14 mouse cellular contexts compared by ENCODE assay signal in genomic region chr6:36797066-36797655, GRCm38 (mm10). TPM values are rescaled to one million over a fixed set of nuclear protein-coding genes. Genes with fewer than 3 reads are reported as not detected.
DNase-seq lines count a peak whose midpoint lies in the region; ATAC-seq and TF ChIP-seq lines count a peak whose summit lies in the region.
"Had no signal": no experiment of that assay in that cellular context is flagged by ENCODE, and none has a peak within 500 bp of the region (broad histone marks: within the 10 kb centered on the region; RNA-seq: fewer than 3 reads in every experiment).

No protein-coding gene starts in this region.

- no peak for TF ChIP-seq CTCF in hindbrain, postnatal 0 days (IDR thresholded peaks at IDR 0.05; ENCODE audit: low read depth)

- peaks cover 15% of the 10 kb centered on the region for H3K4me1 ChIP-seq in forebrain, embryonic 10.5 days
- peaks cover 6% of the 10 kb centered on the region for H3K4me1 ChIP-seq in forebrain, embryonic 11.5 days (replicated peaks; ENCODE audit: control insufficient read depth, insufficient read depth, low read length)
- peaks cover 29% of the 10 kb centered on the region for H3K4me1 ChIP-seq in midbrain, embryonic 13.5 days (replicated peaks)
- H3K4me1 ChIP-seq in midbrain, embryonic 11.5 days (ENCODE audit: control insufficient read depth, insufficient read depth, low read length): peaks cover 4% of the 10 kb centered on the region; the same call in 1 of the 2 replicates
- H3K4me1 ChIP-seq in hindbrain, postnatal 0 days (ENCODE audit: insufficient read depth, low read length): peaks cover 5% of the 10 kb centered on the region; the same call in 1 of the 2 replicates
- peaks cover 4% of the 10 kb centered on the region; the same call in 1 of the 2 replicates for H3K4me1 ChIP-seq in kidney, embryonic 16.5 days (ENCODE audit: insufficient read depth, low read length)
- H3K4me1 ChIP-seq: stomach, embryonic 15.5 days had no signal

- WGBS in forebrain, embryonic 10.5 days: 53% methylated on average over 3 of the region's 3 CpGs
- 29% methylated on average over 3 of the region's 3 CpGs for WGBS in forebrain, embryonic 11.5 days
- 21% methylated on average over 3 of the region's 3 CpGs for WGBS in midbrain, embryonic 13.5 days
- 55% methylated on average over 3 of the region's 3 CpGs for WGBS in midbrain, embryonic 11.5 days
- 20% methylated on average over 3 of the region's 3 CpGs for WGBS in hindbrain, postnatal 0 days
- 51% methylated on average over 3 of the region's 3 CpGs for WGBS in kidney, embryonic 16.5 days

- no peak for DNase-seq in forebrain, embryonic 10.5 days (ENCODE audit: extremely low spot score, low spot score)
- DNase-seq in forebrain, embryonic 11.5 days (ENCODE audit: low spot score): no peak
- DNase-seq in midbrain, embryonic 11.5 days (ENCODE audit: low spot score, missing footprints): no peak
- DNase-seq in hindbrain, postnatal 0 days (ENCODE audit: low spot score): no peak
- DNase-seq in ovary, adult 18-20 months (ENCODE audit: low spot score): no peak
- no peak for DNase-seq in lung, postnatal 14 days
- DNase-seq: cerebellum, adult 8-10 months; gastrocnemius, postnatal 36 days; lung, adult 2 months had no signal

- H3K9ac ChIP-seq in forebrain, embryonic 11.5 days (ENCODE audit: low read length): no peak overlapping the region
- H3K9ac ChIP-seq in midbrain, embryonic 13.5 days (replicated peaks): no peak overlapping the region
- no peak overlapping the region for H3K9ac ChIP-seq in midbrain, embryonic 11.5 days (ENCODE audit: low read length)
- no peak overlapping the region for H3K9ac ChIP-seq in hindbrain, postnatal 0 days (replicated peaks; ENCODE audit: low read length)
- no peak overlapping the region for H3K9ac ChIP-seq in kidney, embryonic 16.5 days (replicated peaks; ENCODE audit: low read length)
- H3K9ac ChIP-seq: heart, embryonic 12.5 days; kidney, embryonic 15.5 days; stomach, embryonic 15.5 days had no signal

- no peaks in the 10 kb centered on the region for H3K27me3 ChIP-seq in forebrain, embryonic 10.5 days (ENCODE audit: poor library complexity, severe bottlenecking)
- H3K27me3 ChIP-seq in forebrain, embryonic 11.5 days (ENCODE audit: control insufficient read depth, insufficient read depth, low read length): no peaks in the 10 kb centered on the region
- H3K27me3 ChIP-seq in midbrain, embryonic 13.5 days: no peaks in the 10 kb centered on the region
- H3K27me3 ChIP-seq in midbrain, embryonic 11.5 days (ENCODE audit: control insufficient read depth, insufficient read depth, low read length): no peaks in the 10 kb centered on the region
- no peaks in the 10 kb centered on the region for H3K27me3 ChIP-seq in hindbrain, postnatal 0 days (ENCODE audit: insufficient read depth, low read length)
- no peaks in the 10 kb centered on the region for H3K27me3 ChIP-seq in kidney, embryonic 16.5 days (ENCODE audit: insufficient read depth, low read length)
- H3K27me3 ChIP-seq: heart, embryonic 12.5 days; kidney, embryonic 15.5 days; stomach, embryonic 15.5 days had no signal

- no peak overlapping the region for H3K4me3 ChIP-seq in forebrain, embryonic 10.5 days
- H3K4me3 ChIP-seq in forebrain, embryonic 11.5 days (ENCODE audit: low read depth, low read length): no peak overlapping the region
- H3K4me3 ChIP-seq in midbrain, embryonic 13.5 days (replicated peaks): no peak overlapping the region
- no peak overlapping the region for H3K4me3 ChIP-seq in midbrain, embryonic 11.5 days (ENCODE audit: low read depth, low read length)
- H3K4me3 ChIP-seq in hindbrain, postnatal 0 days (ENCODE audit: low read length): no peak overlapping the region
- H3K4me3 ChIP-seq in kidney, embryonic 16.5 days (ENCODE audit: low read length): no peak overlapping the region
- H3K4me3 ChIP-seq: heart, embryonic 12.5 days; kidney, embryonic 15.5 days; stomach, embryonic 15.5 days had no signal

- H3K4me2 ChIP-seq in forebrain, embryonic 11.5 days (ENCODE audit: low read depth, low read length, severe bottlenecking): no peak overlapping the region
- H3K4me2 ChIP-seq in midbrain, embryonic 13.5 days (replicated peaks): no peak overlapping the region
- no peak overlapping the region for H3K4me2 ChIP-seq in midbrain, embryonic 11.5 days
- H3K4me2 ChIP-seq in hindbrain, postnatal 0 days (ENCODE audit: low read depth, low read length): no peak overlapping the region
- H3K4me2 ChIP-seq in kidney, embryonic 16.5 days (replicated peaks; ENCODE audit: low read depth, low read length): no peak overlapping the region
- H3K4me2 ChIP-seq: heart, embryonic 12.5 days; kidney, embryonic 15.5 days; stomach, embryonic 15.5 days had no signal

- ATAC-seq in forebrain, embryonic 11.5 days (replicated peaks; ENCODE audit: low FRiP score): no peak
- peak; percentile 88 for ATAC-seq in midbrain, embryonic 13.5 days
- ATAC-seq in midbrain, embryonic 11.5 days (ENCODE audit: low FRiP score): no peak
- peak; percentile 50; the same call in 1 of the 2 replicates for ATAC-seq in hindbrain, postnatal 0 days
- ATAC-seq in kidney, embryonic 16.5 days (ENCODE audit: low FRiP score, low TSS enrichment): no peak

- no peaks in the 10 kb centered on the region for H3K9me3 ChIP-seq in forebrain, embryonic 10.5 days
- no peaks in the 10 kb centered on the region for H3K9me3 ChIP-seq in forebrain, embryonic 11.5 days (ENCODE audit: control insufficient read depth, low read length)
- no peaks in the 10 kb centered on the region for H3K9me3 ChIP-seq in midbrain, embryonic 13.5 days
- no peaks in the 10 kb centered on the region for H3K9me3 ChIP-seq in midbrain, embryonic 11.5 days (ENCODE audit: control insufficient read depth, low read length)
- H3K9me3 ChIP-seq in hindbrain, postnatal 0 days (ENCODE audit: low read length): no peaks in the 10 kb centered on the region
- H3K9me3 ChIP-seq in kidney, embryonic 16.5 days (ENCODE audit: low read length): no peaks in the 10 kb centered on the region
- H3K9me3 ChIP-seq: heart, embryonic 12.5 days; kidney, embryonic 15.5 days; stomach, embryonic 15.5 days had no signal

- peaks cover 11% of the 10 kb centered on the region for H3K36me3 ChIP-seq in forebrain, embryonic 10.5 days (replicated peaks)
- H3K36me3 ChIP-seq in forebrain, embryonic 11.5 days (ENCODE audit: control insufficient read depth, insufficient read depth, low read length): no peaks in the 10 kb centered on the region
- H3K36me3 ChIP-seq in midbrain, embryonic 13.5 days: 0 out of 2 replicates have a peak, but pooled peaks cover 3% of the 10 kb centered on the region
- H3K36me3 ChIP-seq in midbrain, embryonic 11.5 days (ENCODE audit: control insufficient read depth, insufficient read depth, low read length): no peaks in the 10 kb centered on the region
- H3K36me3 ChIP-seq in hindbrain, postnatal 0 days (ENCODE audit: insufficient read depth, low read length): no peaks in the 10 kb centered on the region
- no peaks in the 10 kb centered on the region for H3K36me3 ChIP-seq in kidney, embryonic 16.5 days (ENCODE audit: insufficient read depth, low read length)

- 0 out of 2 replicates have a peak overlapping the region, but pooled peaks have one; percentile 48 for H3K27ac ChIP-seq in forebrain, embryonic 10.5 days
- no peak overlapping the region for H3K27ac ChIP-seq in forebrain, embryonic 11.5 days (ENCODE audit: low read depth, low read length)
- H3K27ac ChIP-seq in midbrain, embryonic 13.5 days: peak overlapping the region; percentile 67
- H3K27ac ChIP-seq in midbrain, embryonic 11.5 days (ENCODE audit: low read depth, low read length): no peak overlapping the region
- peak overlapping the region; percentile 38 for H3K27ac ChIP-seq in hindbrain, postnatal 0 days
- H3K27ac ChIP-seq in kidney, embryonic 16.5 days (ENCODE audit: low read length): no peak overlapping the region
- H3K27ac ChIP-seq: kidney, embryonic 15.5 days; stomach, embryonic 15.5 days had no signal

RNA-seq across cellular contexts. Expression of gene Ptn, which starts 12.9 kb away (rescaled TPM):
- 142 and 150 TPM in 2 replicates for polyA plus RNA-seq in forebrain, embryonic 10.5 days (2016; fragmentation: Nextera tagmentation; extraction: Ambion mirVana)
- polyA plus RNA-seq in forebrain, embryonic 11.5 days (2014; fragmentation: Nextera tagmentation; extraction: Ambion mirVana): 188 and 192 TPM in 2 replicates
- polyA plus RNA-seq in midbrain, embryonic 13.5 days (2015; fragmentation: Nextera tagmentation; extraction: Ambion mirVana): 499 and 584 TPM in 2 replicates
- 243 and 244 TPM in 2 replicates for polyA plus RNA-seq in midbrain, embryonic 11.5 days (2014; fragmentation: Nextera tagmentation; extraction: Ambion mirVana)
- 396 and 403 TPM in 2 replicates for total RNA-seq in hindbrain, postnatal 0 days (2014; rRNA removed)
- 1,251 and 1,433 TPM in 2 replicates for polyA plus RNA-seq in hindbrain, postnatal 0 days (2015; fragmentation: Nextera tagmentation; extraction: Ambion mirVana)
- polyA plus RNA-seq in kidney, embryonic 16.5 days (2015; fragmentation: Nextera tagmentation; extraction: Ambion mirVana): 338 and 342 TPM in 2 replicates

Comparison
In these comparisons a context has a peak if more than half of its experiments do, and no peak if none do; other contexts are left out.
1. H3K27ac ChIP-seq: peak in forebrain, embryonic 10.5 days (single experiment), midbrain, embryonic 13.5 days (single experiment) and hindbrain, postnatal 0 days (single experiment); none in forebrain, embryonic 11.5 days (single experiment), midbrain, embryonic 11.5 days (single experiment) and kidney, embryonic 16.5 days (single experiment).
2. ATAC-seq: peak in midbrain, embryonic 13.5 days (single experiment) and hindbrain, postnatal 0 days (single experiment); none in forebrain, embryonic 11.5 days (single experiment), midbrain, embryonic 11.5 days (single experiment) and kidney, embryonic 16.5 days (single experiment).